ENCODE assay signal across 9 mouse cellular contexts in the genomic region with DNA sequence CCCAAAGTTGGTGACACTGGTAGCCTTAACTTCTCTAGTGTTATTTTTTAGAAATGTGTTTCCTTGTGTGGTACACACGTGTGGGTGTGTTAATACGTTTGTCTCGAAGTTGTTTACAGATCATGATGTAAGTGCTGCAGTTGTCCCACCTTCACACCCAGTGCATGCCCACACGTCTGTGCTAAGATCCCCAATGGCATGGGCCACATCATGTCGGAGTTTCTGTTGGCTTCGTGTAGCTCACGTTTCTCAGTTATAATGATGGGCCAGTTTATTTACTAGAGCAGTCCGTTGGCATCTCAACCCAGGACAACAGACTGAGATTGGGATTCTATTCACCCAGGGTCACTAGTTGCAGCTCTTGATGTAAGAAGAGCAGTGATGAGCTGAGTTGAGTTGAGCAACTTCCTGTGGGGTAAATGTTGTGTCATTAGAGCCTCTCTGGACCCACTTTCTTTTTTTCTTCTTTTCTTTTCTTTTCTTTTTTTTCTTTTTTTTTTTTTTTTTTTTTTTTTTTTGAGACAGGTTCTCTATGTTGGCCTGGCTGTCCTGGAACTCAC. TPM values are rescaled to one million over a fixed set of nuclear protein-coding genes. Genes with fewer than 3 reads are reported as not detected.
DNase-seq lines count a peak whose midpoint lies in the region; ATAC-seq and TF ChIP-seq lines count a peak whose summit lies in the region.
"Had no signal": no experiment of that assay in that cellular context is flagged by ENCODE, and none has a peak within 500 bp of the region (broad histone marks: within the 10 kb centered on the region; RNA-seq: fewer than 3 reads in every experiment).

No protein-coding gene starts in this region.

- no peak for TF ChIP-seq CTCF in embryonic fibroblast, embryonic 13.5 days (IDR thresholded peaks at IDR 0.05; ENCODE audit: borderline replicate concordance, insufficient read depth, low read length)

- H3K27me3 ChIP-seq in liver, embryonic 11.5 days (replicated peaks; ENCODE audit: control insufficient read depth, insufficient read depth, low read length), result no peaks in the 10 kb centered on the region
- H3K27me3 ChIP-seq in liver, embryonic 12.5 days (replicated peaks), result peaks cover 9% of the 10 kb centered on the region
- H3K27me3 ChIP-seq in intestine, embryonic 15.5 days (replicated peaks), result no peaks in the 10 kb centered on the region
- H3K27me3 ChIP-seq in neural tube, embryonic 15.5 days (replicated peaks), result no peaks in the 10 kb centered on the region

- H3K27ac ChIP-seq in liver, embryonic 11.5 days (ENCODE audit: low read depth, low read length), result no peak overlapping the region
- no peak overlapping the region for H3K27ac ChIP-seq in liver, embryonic 12.5 days
- H3K27ac ChIP-seq in embryonic fibroblast, embryonic 13.5 days (ENCODE audit: insufficient read depth, low read length), result no peak overlapping the region
- H3K27ac ChIP-seq in intestine, embryonic 15.5 days, result no peak overlapping the region
- H3K27ac ChIP-seq in neural tube, embryonic 15.5 days (replicated peaks), result no peak overlapping the region

- no peak for DNase-seq in liver, embryonic 11.5 days (ENCODE audit: low spot score)
- no peak for DNase-seq in thymus, postnatal 36 days
- DNase-seq: left cerebral cortex, postnatal 4 days; spleen, adult 18-20 months had no signal

- no peaks in the 10 kb centered on the region for H3K36me3 ChIP-seq in liver, embryonic 11.5 days (ENCODE audit: control insufficient read depth, insufficient read depth, low read length)
- no peaks in the 10 kb centered on the region; the same call in 1 of the 2 replicates for H3K36me3 ChIP-seq in liver, embryonic 12.5 days
- H3K36me3 ChIP-seq in intestine, embryonic 15.5 days, result no peaks in the 10 kb centered on the region
- no peaks in the 10 kb centered on the region for H3K36me3 ChIP-seq in neural tube, embryonic 15.5 days

- peak overlapping the region; percentile 41; the same call in 1 of the 2 replicates for H3K4me2 ChIP-seq in liver, embryonic 11.5 days
- no peak overlapping the region for H3K4me2 ChIP-seq in liver, embryonic 12.5 days
- peak overlapping the region; percentile 25 for H3K4me2 ChIP-seq in intestine, embryonic 15.5 days (replicated peaks)
- H3K4me2 ChIP-seq in neural tube, embryonic 15.5 days, result peak overlapping the region; percentile 66

- H3K9me3 ChIP-seq in liver, embryonic 11.5 days (ENCODE audit: control insufficient read depth, low read length), result no peaks in the 10 kb centered on the region
- no peaks in the 10 kb centered on the region for H3K9me3 ChIP-seq in liver, embryonic 12.5 days (replicated peaks)
- no peaks in the 10 kb centered on the region for H3K9me3 ChIP-seq in intestine, embryonic 15.5 days
- H3K9me3 ChIP-seq in neural tube, embryonic 15.5 days (replicated peaks), result no peaks in the 10 kb centered on the region

- H3K4me3 ChIP-seq in liver, embryonic 11.5 days (ENCODE audit: low read depth, low read length), result no peak overlapping the region
- no peak overlapping the region for H3K4me3 ChIP-seq in liver, embryonic 12.5 days
- H3K4me3 ChIP-seq in embryonic fibroblast, embryonic 13.5 days (ENCODE audit: insufficient read depth, low read length), result peak overlapping the region; percentile 13; the same call in 1 of the 2 replicates
- peak overlapping the region; percentile 6 for H3K4me3 ChIP-seq in intestine, embryonic 15.5 days (replicated peaks)
- H3K4me3 ChIP-seq in neural tube, embryonic 15.5 days (replicated peaks), result peak overlapping the region; percentile 18

- TF ChIP-seq POLR2A in embryonic fibroblast, embryonic 13.5 days (IDR thresholded peaks at IDR 0.05; ENCODE audit: low read depth, low read length), result no peak

- H3K9ac ChIP-seq in liver, embryonic 11.5 days (ENCODE audit: low read depth, low read length), result no peak overlapping the region
- no peak overlapping the region for H3K9ac ChIP-seq in liver, embryonic 12.5 days
- H3K9ac ChIP-seq in intestine, embryonic 15.5 days, result no peak overlapping the region
- no peak overlapping the region for H3K9ac ChIP-seq in neural tube, embryonic 15.5 days (replicated peaks)

- 76% methylated on average over 8 of the region's 8 CpGs for WGBS in liver, embryonic 11.5 days
- 66% methylated on average over 8 of the region's 8 CpGs for WGBS in liver, embryonic 12.5 days (ENCODE audit: insufficient replicate concordance)
- 72% methylated on average over 8 of the region's 8 CpGs for WGBS in intestine, embryonic 15.5 days
- 84% methylated on average over 8 of the region's 8 CpGs for WGBS in neural tube, embryonic 15.5 days

- ATAC-seq in liver, embryonic 11.5 days (replicated peaks; ENCODE audit: low FRiP score), result no peak
- ATAC-seq in liver, embryonic 12.5 days, result no peak
- ATAC-seq in intestine, embryonic 15.5 days, result no peak
- ATAC-seq in neural tube, embryonic 15.5 days (ENCODE audit: low FRiP score), result no peak
- ATAC-seq in frontal cortex, adult (ENCODE audit: low TSS enrichment), result no peak

- H3K4me1 ChIP-seq in liver, embryonic 11.5 days (replicated peaks; ENCODE audit: control insufficient read depth, insufficient read depth, low read length), result no peaks in the 10 kb centered on the region; the same call in 1 of the 2 replicates
- H3K4me1 ChIP-seq in liver, embryonic 12.5 days, result peaks cover 30% of the 10 kb centered on the region
- peaks cover 7% of the 10 kb centered on the region; the same call in 1 of the 2 replicates for H3K4me1 ChIP-seq in embryonic fibroblast, embryonic 13.5 days (ENCODE audit: control insufficient read depth, insufficient read depth, low read length)
- no peaks in the 10 kb centered on the region for H3K4me1 ChIP-seq in intestine, embryonic 15.5 days (replicated peaks)
- H3K4me1 ChIP-seq in neural tube, embryonic 15.5 days, result peaks cover 33% of the 10 kb centered on the region

RNA-seq across cellular contexts. Expression of gene Rap2a, which starts 2.2 kb away (rescaled TPM):
- polyA plus RNA-seq in liver, embryonic 11.5 days (2014; fragmentation: Nextera tagmentation; extraction: Ambion mirVana), result 6.8 and 7.8 TPM in 2 replicates
- polyA plus RNA-seq in liver, embryonic 12.5 days (2016; fragmentation: Nextera tagmentation; extraction: Ambion mirVana), result 5.6 and 5.9 TPM in 2 replicates
- 31.0 and 31.1 TPM in 2 replicates for polyA plus RNA-seq in embryonic fibroblast, embryonic 13.5 days (2011; ENCODE audit: insufficient read length, low read depth, missing spikeins)
- polyA plus RNA-seq in intestine, embryonic 15.5 days (2015; fragmentation: Nextera tagmentation; extraction: Ambion mirVana), result 19.8 and 20.8 TPM in 2 replicates
- polyA plus RNA-seq in neural tube, embryonic 15.5 days (2015; fragmentation: Nextera tagmentation; extraction: Ambion mirVana), result 19.0 and 21.3 TPM in 2 replicates

Comparison
In these comparisons a context has a peak if more than half of its experiments do, and no peak if none do; other contexts are left out.
1. H3K4me3 ChIP-seq: peak in embryonic fibroblast, embryonic 13.5 days (single experiment), intestine, embryonic 15.5 days (single experiment) and neural tube, embryonic 15.5 days (single experiment); none in liver, embryonic 11.5 days (single experiment) and liver, embryonic 12.5 days (single experiment).